Mouse (Mus musculus) limb, embryonic 15.5 days (tissue): ENCODE results near the gene Armc5. TPM values are rescaled to one million over a fixed set of nuclear protein-coding genes. Genes with fewer than 3 reads are reported as not detected.

Experiments used
- ATAC-seq: fragments of 200-750 bp; cut with Nextera tagmentation; 2 replicates; pipeline ENCODE4 v1.8.0; 2017; ENCODE audit warnings: low read depth, moderate TSS enrichment; ENCODE audit not compliant: insufficient number of reproducible peaks, low FRiP score, low TSS enrichment
- H3K27ac ChIP-seq: fragments of 300-500 bp; sonication (generic); 2 replicates; pipeline ENCODE4 v1.5.1; 2015; ENCODE audit warnings: moderate library complexity, mild to moderate bottlenecking, inconsistent platforms
- H3K27me3 ChIP-seq: fragments of 300-500 bp; sonication (generic); 2 replicates; pipeline ENCODE4 v1.6.1; 2015; ENCODE audit warnings: inconsistent platforms
- H3K36me3 ChIP-seq: fragments of 300-500 bp; sonication (generic); 2 replicates; pipeline ENCODE4 v1.6.1; 2015; ENCODE audit warnings: inconsistent platforms
- H3K4me1 ChIP-seq: fragments of 300-500 bp; sonication (generic); 2 replicates; pipeline ENCODE4 v1.6.1; 2015; ENCODE audit warnings: inconsistent platforms
- H3K4me2 ChIP-seq: fragments of 300-500 bp; sonication (generic); 2 replicates; pipeline ENCODE4 v1.6.1; 2015; ENCODE audit warnings: mild to moderate bottlenecking, inconsistent platforms
- H3K4me3 ChIP-seq: fragments of 300-500 bp; sonication (generic); 2 replicates; pipeline ENCODE4 v1.5.1; 2015; ENCODE audit warnings: mild to moderate bottlenecking, inconsistent platforms
- H3K9ac ChIP-seq: fragments of 300-500 bp; sonication (generic); 2 replicates; pipeline ENCODE4 v1.6.1; 2015; ENCODE audit warnings: inconsistent platforms
- H3K9me3 ChIP-seq: fragments of 300-500 bp; sonication (generic); 2 replicates; pipeline ENCODE4 v1.6.1; 2016; ENCODE audit warnings: inconsistent platforms
- WGBS: fragments of 180-500 bp; shearing (Covaris S2); methylation state at CpG from one replicate; pipeline ENCODE4 v1.1.7; 2015; 5-methylcytosine and 5-hydroxymethylcytosine counted together
- polyA plus RNA-seq: library from polyadenylated mRNA; unstranded; fragments of >200 nt; fragmentation: Nextera tagmentation; extraction: Ambion mirVana; gene quantifications from 2 replicates; pipeline ENCODE4 v1.2.1, GENCODE M21; 2015

Armc5 gene
- polyA plus RNA-seq, 1 experiment from 2014 or later: 16.8 TPM

DNA sequence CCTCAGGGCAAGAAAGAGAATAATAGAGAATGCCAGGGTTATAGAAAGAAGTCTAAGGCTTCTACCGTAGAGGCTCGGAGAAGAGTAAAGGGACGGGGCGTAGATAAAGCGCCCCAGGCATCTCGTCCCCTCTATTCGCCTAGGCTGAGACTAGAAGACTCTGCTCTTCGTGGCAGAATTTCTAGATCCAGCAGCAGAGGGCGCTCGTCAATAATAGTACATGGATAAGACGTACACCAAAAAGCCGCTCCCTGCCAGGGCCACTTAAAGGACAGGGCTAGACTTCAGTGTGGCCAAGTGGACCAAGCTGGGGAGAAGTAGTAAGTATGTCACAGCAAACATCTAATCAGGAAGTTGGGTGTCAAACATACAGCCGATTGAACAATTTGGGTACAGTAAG, 10.3 kb downstream of the Armc5 start:
- ATAC-seq: peak; percentile 61; the same call in 1 of the 2 replicates
- peaks cover 36% of the 10 kb centered on the region for H3K36me3 ChIP-seq
- H3K4me2 ChIP-seq: peak overlapping the region; percentile 63
- peaks cover 44% of the 10 kb centered on the region for H3K4me1 ChIP-seq
- H3K27me3 ChIP-seq: no peaks in the 10 kb centered on the region
- no peaks in the 10 kb centered on the region for H3K9me3 ChIP-seq
- H3K4me3 ChIP-seq: peak overlapping the region; percentile 58
- H3K9ac ChIP-seq: peak overlapping the region; percentile 66
- WGBS: 2% methylated on average over 13 of the region's 13 CpGs
- H3K27ac ChIP-seq: peak overlapping the region; percentile 95

DNA sequence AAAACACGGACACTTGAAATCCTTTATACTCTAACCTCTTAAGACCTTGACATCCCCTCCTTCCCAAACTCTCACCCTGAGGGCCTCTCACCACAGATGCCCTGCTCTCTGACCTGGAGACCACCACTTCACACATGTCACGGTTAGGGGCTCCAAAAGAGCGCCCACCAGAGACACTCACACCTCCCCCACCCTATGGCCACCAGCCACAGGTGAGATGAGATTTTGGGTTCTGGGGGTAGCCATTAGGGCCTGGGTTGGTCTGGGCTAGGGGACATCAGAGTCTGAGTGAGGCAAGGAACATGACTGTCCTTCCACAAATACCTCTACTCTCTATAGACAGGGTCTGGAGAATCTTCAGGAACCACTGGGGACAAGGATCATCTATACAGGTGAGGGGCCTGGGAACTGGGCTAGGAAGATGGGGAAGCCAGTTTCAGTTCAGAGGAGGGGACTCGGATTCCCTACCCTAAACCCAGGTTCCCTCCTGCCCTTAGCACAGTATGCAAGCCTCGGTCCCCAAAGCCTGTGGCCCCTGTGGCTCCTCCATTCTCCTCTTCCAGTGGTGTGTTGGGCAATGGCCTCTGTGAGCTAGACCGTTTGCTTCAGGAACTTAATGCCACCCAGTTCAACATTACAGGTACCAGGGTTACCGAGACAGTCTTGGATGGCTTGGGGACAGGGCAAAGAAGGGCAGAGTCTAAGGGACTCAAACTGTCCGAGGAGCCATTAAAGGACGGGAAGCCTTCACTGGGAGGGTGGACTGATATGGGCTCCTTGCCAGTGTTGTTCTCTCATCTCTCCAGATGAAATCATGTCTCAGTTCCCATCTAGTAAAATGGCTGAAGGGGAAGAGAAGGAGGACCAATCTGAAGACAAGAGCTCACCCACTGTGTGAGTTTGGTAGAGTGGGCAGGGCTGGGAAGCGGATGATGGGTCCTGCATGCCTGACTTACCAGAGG, 11.2 kb downstream of the Armc5 start:
- ATAC-seq: no peak
- no peak overlapping the region for H3K9ac ChIP-seq

DNA sequence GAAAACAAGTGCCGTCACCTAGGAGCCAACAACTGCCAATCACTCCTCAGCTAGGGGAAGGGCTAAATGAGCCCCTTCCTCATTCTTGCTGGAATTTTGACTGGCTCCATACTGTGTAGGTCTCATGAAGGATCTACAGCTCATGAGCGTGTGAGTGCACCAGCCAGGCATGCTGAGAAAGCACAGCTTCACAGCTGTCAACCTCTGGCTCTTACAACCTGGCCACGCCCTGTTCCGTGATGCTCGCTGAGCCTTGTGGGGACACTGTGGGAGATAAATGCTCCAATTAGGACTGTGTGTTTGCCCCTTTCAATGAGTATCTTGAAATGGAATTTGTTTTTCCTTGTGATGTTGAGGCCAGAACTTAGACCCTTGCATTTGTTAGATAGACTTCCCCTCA, 12.9 kb downstream of the Armc5 start:
- no peak overlapping the region for H3K27ac ChIP-seq
- ATAC-seq: no peak
- H3K36me3 ChIP-seq: peaks cover 26% of the 10 kb centered on the region
- H3K9ac ChIP-seq: no peak overlapping the region
- no peak overlapping the region for H3K4me2 ChIP-seq
- no peaks in the 10 kb centered on the region for H3K27me3 ChIP-seq
- peaks cover 41% of the 10 kb centered on the region for H3K4me1 ChIP-seq
- no peak overlapping the region for H3K4me3 ChIP-seq
- WGBS: 78% methylated on average over 5 of the region's 5 CpGs
- no peaks in the 10 kb centered on the region for H3K9me3 ChIP-seq

More for the DNA sequence above, 11.2 kb downstream of the Armc5 start:
- H3K36me3 ChIP-seq: peaks cover 31% of the 10 kb centered on the region
- no peaks in the 10 kb centered on the region for H3K9me3 ChIP-seq
- H3K27ac ChIP-seq: no peak overlapping the region
- H3K4me1 ChIP-seq: peaks cover 47% of the 10 kb centered on the region
- peak overlapping the region; percentile 63 for H3K4me2 ChIP-seq
- 83% methylated on average over 10 of the region's 10 CpGs for WGBS
- H3K27me3 ChIP-seq: no peaks in the 10 kb centered on the region
- H3K4me3 ChIP-seq: peak overlapping the region; percentile 58

- Histone ChIP-seq H3K4me1 (peaks cover 31% of the 10 kb centered on the region), H3K27me3 (no peaks in the 10 kb centered on the region), H3K9ac (no peak overlapping the region), H3K9me3 (no peaks in the 10 kb centered on the region), H3K4me2 (peak overlapping the region; percentile 40; the same call in 1 of the 2 replicates), H3K27ac (no peak overlapping the region), H3K4me3 (no peak overlapping the region), H3K36me3 (peaks cover 25% of the 10 kb centered on the region)
- ATAC-seq: no peak
- WGBS: 33% methylated on average over 12 of the region's 12 CpGs
Observed at GRCm38 (mm10) chr7:128251946-128252345, 14.8 kb downstream of the Armc5 start.

DNA sequence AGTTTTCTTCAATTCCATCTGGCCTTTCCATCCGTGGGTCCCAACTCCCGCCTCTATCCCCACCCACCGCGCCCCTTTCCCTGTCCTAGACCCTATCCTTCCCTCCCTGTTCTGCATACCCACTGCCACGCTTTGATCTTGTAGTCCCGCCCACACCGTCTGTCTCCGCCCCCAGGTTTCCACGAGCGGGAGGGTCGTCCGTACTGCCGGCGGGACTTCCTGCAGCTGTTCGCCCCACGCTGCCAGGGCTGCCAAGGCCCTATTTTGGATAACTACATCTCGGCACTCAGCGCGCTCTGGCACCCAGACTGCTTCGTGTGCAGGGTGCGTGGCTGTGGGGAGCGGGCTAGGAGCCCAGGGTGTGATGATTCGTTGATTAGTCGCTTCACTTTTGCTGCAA, 15.5 kb downstream of the Armc5 start:
- peaks cover 33% of the 10 kb centered on the region for H3K4me1 ChIP-seq
- peaks cover 25% of the 10 kb centered on the region for H3K36me3 ChIP-seq
- H3K4me2 ChIP-seq: peak overlapping the region; percentile 40
- peak overlapping the region; percentile 9 for H3K4me3 ChIP-seq
- H3K27me3 ChIP-seq: no peaks in the 10 kb centered on the region
- ATAC-seq: 0 out of 2 replicates have a peak, but pooled peaks have one; percentile 32
- no peaks in the 10 kb centered on the region for H3K9me3 ChIP-seq
- H3K9ac ChIP-seq: no peak overlapping the region
- no peak overlapping the region for H3K27ac ChIP-seq
- WGBS: 11% methylated on average over 24 of the region's 24 CpGs

GRCm38 (mm10) chr7:128254978-128255377, 17.8 kb downstream of the Armc5 start:
- peaks cover 20% of the 10 kb centered on the region for H3K4me1 ChIP-seq
- H3K27me3 ChIP-seq: no peaks in the 10 kb centered on the region
- no peak overlapping the region for H3K9ac ChIP-seq
- peaks cover 18% of the 10 kb centered on the region for H3K36me3 ChIP-seq
- WGBS: 64% methylated on average over 2 of the region's 2 CpGs
- no peaks in the 10 kb centered on the region for H3K9me3 ChIP-seq
- no peak for ATAC-seq
- H3K27ac ChIP-seq: no peak overlapping the region
- no peak overlapping the region for H3K4me2 ChIP-seq
- no peak overlapping the region for H3K4me3 ChIP-seq

DNA sequence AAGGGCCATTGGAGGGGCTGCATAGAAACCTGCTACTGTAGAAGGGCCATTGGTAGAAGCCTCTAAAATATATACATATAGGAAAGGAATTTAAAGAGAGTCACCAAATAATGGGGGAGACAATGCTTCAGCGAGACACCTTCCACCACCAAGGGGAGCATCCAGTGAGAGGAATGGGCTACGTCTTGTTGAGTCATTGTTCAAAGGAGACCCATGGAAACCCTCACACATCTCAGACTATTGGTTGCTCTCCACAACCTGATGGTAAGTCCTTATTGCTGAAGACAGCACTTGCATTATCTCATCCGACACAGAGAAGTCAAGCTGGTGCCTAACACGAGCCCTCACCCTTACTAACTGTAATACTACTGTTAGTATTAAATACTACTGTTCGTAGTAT, 18.6 kb downstream of the Armc5 start:
- Histone ChIP-seq H3K36me3 (peaks cover 11% of the 10 kb centered on the region), H3K9me3 (no peaks in the 10 kb centered on the region), H3K27me3 (0 out of 2 replicates have a peak, but pooled peaks cover 3% of the 10 kb centered on the region), H3K9ac (no peak overlapping the region), H3K4me2 (no peak overlapping the region), H3K4me1 (peaks cover 20% of the 10 kb centered on the region), H3K4me3 (no peak overlapping the region), H3K27ac (no peak overlapping the region)
- no peak for ATAC-seq
- 87% methylated on average over 5 of the region's 5 CpGs for WGBS

DNA sequence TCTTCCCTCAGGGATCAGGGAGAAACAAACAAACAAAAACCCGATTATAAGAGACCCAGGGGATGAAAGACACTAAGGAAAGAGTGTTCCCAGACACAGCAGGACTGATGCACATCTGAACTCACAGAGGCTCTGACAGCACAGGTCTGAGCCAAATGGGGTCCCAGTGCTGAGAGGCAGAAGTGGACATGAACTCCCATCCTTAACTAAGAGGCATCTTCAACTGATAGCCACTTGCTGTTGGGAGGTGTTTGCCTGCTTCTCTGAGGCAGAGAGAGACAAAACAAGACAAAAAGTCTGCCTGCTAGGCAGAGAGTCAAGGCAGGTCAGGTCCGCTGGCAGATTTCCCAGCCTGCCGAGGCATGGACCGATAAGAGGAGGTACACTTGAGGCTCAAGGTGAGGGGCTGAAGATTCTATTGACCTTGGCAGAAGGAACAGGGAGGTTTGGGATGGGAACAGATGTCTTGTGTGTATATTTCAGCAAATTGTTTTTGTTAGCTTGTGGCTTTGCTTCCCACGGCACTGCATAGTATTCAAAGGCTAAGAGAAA, 19.7 kb downstream of the Armc5 start:
- 52% methylated on average over 5 of the region's 5 CpGs for WGBS
- no peak overlapping the region for H3K9ac ChIP-seq
- H3K4me2 ChIP-seq: no peak overlapping the region
- H3K9me3 ChIP-seq: no peaks in the 10 kb centered on the region
- 0 out of 2 replicates have a peak, but pooled peaks cover 3% of the 10 kb centered on the region for H3K27me3 ChIP-seq
- peaks cover 15% of the 10 kb centered on the region for H3K4me1 ChIP-seq
- no peak overlapping the region for H3K27ac ChIP-seq
- peaks cover 11% of the 10 kb centered on the region for H3K36me3 ChIP-seq
- no peak overlapping the region for H3K4me3 ChIP-seq
- ATAC-seq: no peak

DNA sequence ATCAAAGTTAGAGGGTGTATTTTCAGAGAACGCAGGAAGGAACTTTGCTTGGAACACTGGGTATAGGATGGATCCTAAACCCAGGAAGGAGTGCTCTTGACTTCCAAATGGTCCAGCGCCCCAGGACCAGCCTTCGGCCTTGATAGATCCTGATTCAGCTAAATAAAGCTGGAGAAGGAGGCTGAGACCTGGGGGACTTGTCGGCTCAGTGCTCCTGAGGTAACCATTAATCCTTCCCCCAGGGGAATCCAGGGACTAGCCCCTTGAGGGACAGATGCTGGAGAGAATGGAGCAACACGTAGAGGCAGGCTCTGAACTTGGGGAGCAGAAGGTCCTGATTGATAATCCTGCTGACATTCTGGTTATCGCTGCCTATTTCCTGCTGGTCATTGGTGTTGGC, 28.3 kb downstream of the Armc5 start, which contains the start of gene Slc5a2:
TSS of gene Slc5a2 (plus strand) at position 247 of the 400 bp plus-strand sequence.
- no peak within 1 kb of the TSS for H3K9ac ChIP-seq
- no peak within 1 kb of the TSS for H3K4me2 ChIP-seq
- no peak within 1 kb of the TSS for H3K27ac ChIP-seq
- H3K36me3 ChIP-seq: 0 out of 2 replicates have a peak, but pooled peaks cover 3% of the 10 kb centered on the region
- no peak within 1 kb of the TSS for H3K4me3 ChIP-seq
- 82% methylated on average over 6 of the region's 6 CpGs for WGBS
- H3K4me1 ChIP-seq: no peaks in the 10 kb centered on the region
- ATAC-seq: no peak
- H3K27me3 ChIP-seq: 0 out of 2 replicates have a peak, but pooled peaks cover under 1% of the 10 kb centered on the region
- H3K9me3 ChIP-seq: no peaks in the 10 kb centered on the region

DNA sequence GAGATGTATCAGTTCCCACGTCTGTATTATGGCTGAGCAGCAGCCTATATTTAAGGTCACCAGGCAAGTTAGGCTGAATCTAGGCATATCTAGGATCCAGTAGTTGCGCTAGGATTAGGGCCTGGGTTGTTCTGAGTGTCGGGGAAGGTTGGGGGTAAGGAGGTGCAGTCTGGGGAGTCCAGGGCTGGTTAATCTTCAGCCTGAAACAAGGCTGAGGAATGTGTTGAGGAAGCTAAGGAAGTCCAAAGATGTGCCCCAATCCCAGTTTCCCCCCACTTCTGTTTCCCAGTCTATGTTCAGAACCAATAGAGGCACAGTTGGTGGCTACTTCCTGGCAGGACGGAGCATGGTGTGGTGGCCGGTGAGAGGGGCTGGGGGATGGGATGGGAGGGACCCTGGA, 28.9 kb downstream of the Armc5 start:
- Histone ChIP-seq H3K9ac (no peak overlapping the region), H3K27ac (no peak overlapping the region), H3K4me2 (no peak overlapping the region), H3K9me3 (no peaks in the 10 kb centered on the region), H3K4me1 (no peaks in the 10 kb centered on the region), H3K36me3 (peaks cover 9% of the 10 kb centered on the region; the same call in 1 of the 2 replicates), H3K27me3 (no peaks in the 10 kb centered on the region), H3K4me3 (no peak overlapping the region)
- no peak for ATAC-seq
- 78% methylated on average over 5 of the region's 5 CpGs for WGBS

GRCm38 (mm10) chr7:128267391-128267790, 30.2 kb downstream of the Armc5 start:
- Histone ChIP-seq H3K9me3 (no peaks in the 10 kb centered on the region), H3K9ac (no peak overlapping the region), H3K4me2 (no peak overlapping the region), H3K4me1 (no peaks in the 10 kb centered on the region), H3K27ac (no peak overlapping the region), H3K4me3 (no peak overlapping the region), H3K36me3 (peaks cover 23% of the 10 kb centered on the region), H3K27me3 (no peaks in the 10 kb centered on the region)
- WGBS: 60% methylated on average over 13 of the region's 13 CpGs
- ATAC-seq: no peak

GRCm38 (mm10) chr7:128267813-128268212, 30.7 kb downstream of the Armc5 start:
- Histone ChIP-seq H3K9me3 (no peaks in the 10 kb centered on the region), H3K27me3 (no peaks in the 10 kb centered on the region), H3K9ac (no peak overlapping the region), H3K27ac (no peak overlapping the region), H3K4me1 (no peaks in the 10 kb centered on the region), H3K4me3 (no peak overlapping the region), H3K4me2 (no peak overlapping the region), H3K36me3 (peaks cover 27% of the 10 kb centered on the region)
- ATAC-seq: no peak
- 81% methylated on average over 7 of the region's 7 CpGs for WGBS
